7 mouse cellular contexts compared by ENCODE assay signal in genomic region chr6:120987571-120988084, GRCm38 (mm10).
DNase-seq lines count a peak whose midpoint lies in the region.

No protein-coding gene starts in this region.

- peak; percentile 19 for DNase-seq in layer of hippocampus, adult 11-12 months (ENCODE audit: low spot score)
- no peak for DNase-seq in layer of hippocampus, adult 9-10 months (ENCODE audit: low spot score)
- DNase-seq in adrenal gland, postnatal 14 days, result peak; percentile 40
- peak; percentile 41 for DNase-seq in embryo, embryonic 10.5 days (ENCODE audit: low spot score)
- DNase-seq in heart, postnatal 10 days, result peak; percentile 74 to 87
- peak; percentile 91 for DNase-seq in skeletal muscle tissue, adult 2 months (ENCODE audit: low read depth, low spot score)
- DNase-seq in spleen, postnatal 4 days (ENCODE audit: low spot score in 2 of 2), result no peak

- intact Hi-C loops in heart, postnatal 10 days (cut with DNase I), result no loop called here

Comparison
In these comparisons a context has a peak if more than half of its experiments do, and no peak if none do; other contexts are left out.
1. DNase-seq: peak in layer of hippocampus, adult 11-12 months (single experiment), adrenal gland, postnatal 14 days (single experiment), embryo, embryonic 10.5 days (single experiment), heart, postnatal 10 days (2 of 2) and skeletal muscle tissue, adult 2 months (single experiment); none in layer of hippocampus, adult 9-10 months (single experiment) and spleen, postnatal 4 days (0 of 2).